Mouse (Mus musculus) spleen, postnatal 10 days (tissue): ENCODE data around the gene Drap1.
"Not testable (repeated sequence)": the region's sequence is repeated elsewhere in the genome, so short reads cannot be mapped to it uniquely, and the experiment has no call there.

ENCODE experiments used
- DNase-seq, 2 experiments: peaks; one replicate each; pipeline ENCODE4 v3.0.0; 2021 to 2022; ENCODE audit warnings: low spot score in 2 of 2

Drap1 gene

GRCm38 (mm10) chr19:5419630-5420029, 5.1 kb downstream of the Drap1 start:
- DNase-seq, result no peak

GRCm38 (mm10) chr19:5418750-5419466, 5.9 kb downstream of the Drap1 start:
- no peak for DNase-seq

- DNase-seq, result no peak
Observed at GRCm38 (mm10) chr19:5414534-5414957, 10.2 kb downstream of the Drap1 start.

GRCm38 (mm10) chr19:5413840-5414239, 10.9 kb downstream of the Drap1 start:
- no peak for DNase-seq

- no peak for DNase-seq
Observed at GRCm38 (mm10) chr19:5411961-5412360, 12.8 kb downstream of the Drap1 start.

GRCm38 (mm10) chr19:5410641-5411040, 14.1 kb downstream of the Drap1 start:
- no peak for DNase-seq

GRCm38 (mm10) chr19:5409068-5409467, 15.7 kb downstream of the Drap1 start:
- peak in 1 of 2 experiments; percentile 20 for DNase-seq

- DNase-seq, result peak in 1 of 2 experiments; percentile 17
Observed at GRCm38 (mm10) chr19:5408057-5409001, 16.4 kb downstream of the Drap1 start.

- peak; percentile 55 to 82 for DNase-seq
Observed at GRCm38 (mm10) chr19:5407133-5407532, 17.6 kb downstream of the Drap1 start.

GRCm38 (mm10) chr19:5406531-5407126, 18.1 kb downstream of the Drap1 start:
- DNase-seq, result peak; percentile 41 to 56

- DNase-seq, result peak in 1 of 2 experiments; percentile 16
Observed at GRCm38 (mm10) chr19:5405924-5406323, 18.9 kb downstream of the Drap1 start.

- no peak for DNase-seq
Observed at GRCm38 (mm10) chr19:5402293-5402692, 22.5 kb downstream of the Drap1 start, which contains the start of gene Tsga10ip. TSS of gene Tsga10ip (minus strand) at chr19:5402526.

GRCm38 (mm10) chr19:5401073-5401472, 23.7 kb downstream of the Drap1 start:
- not testable (repeated sequence) for DNase-seq

GRCm38 (mm10) chr19:5395371-5395770, 29.4 kb downstream of the Drap1 start:
- DNase-seq, result no peak

GRCm38 (mm10) chr19:5394168-5394567, 30.6 kb downstream of the Drap1 start:
- no peak for DNase-seq

- DNase-seq, result no peak
Observed at GRCm38 (mm10) chr19:5392892-5393291, 31.9 kb downstream of the Drap1 start.

- no peak for DNase-seq
Observed at GRCm38 (mm10) chr19:5390416-5390815, 34.4 kb downstream of the Drap1 start.

GRCm38 (mm10) chr19:5389647-5390046, 35.1 kb downstream of the Drap1 start:
- DNase-seq, result peak; percentile 71 to 76

GRCm38 (mm10) chr19:5388588-5389242, 36.1 kb downstream of the Drap1 start, which contains the start of gene Sart1:
TSS of gene Sart1 (minus strand) at chr19:5388703.
- DNase-seq, result peak; percentile 85 to 96

GRCm38 (mm10) chr19:5388011-5388441, 36.8 kb downstream of the Drap1 start:
- DNase-seq, result peak in 1 of 2 experiments; percentile 56

GRCm38 (mm10) chr19:5384715-5385114, 40.1 kb downstream of the Drap1 start:
- DNase-seq, result no peak
